ENCODE assay signal across 17 mouse cellular contexts in the genomic region with DNA sequence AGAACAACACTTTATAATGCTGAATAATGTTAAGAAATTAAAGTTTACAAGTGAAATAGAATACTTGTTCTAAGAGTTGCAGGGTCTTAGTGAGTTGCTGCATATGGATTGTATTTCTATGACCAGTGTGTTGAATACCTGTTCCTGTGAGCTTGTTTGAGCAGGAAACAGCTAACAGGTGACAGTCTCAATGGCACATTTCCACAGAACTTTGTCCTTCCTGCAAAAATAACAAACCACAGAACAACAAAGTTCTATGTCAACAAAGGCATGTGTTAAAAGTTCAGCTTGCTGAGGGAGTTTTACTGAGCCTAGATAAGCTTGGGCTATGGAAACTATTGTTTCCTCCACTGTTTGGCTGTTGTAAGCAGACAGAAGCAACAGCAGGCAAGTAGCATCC.
"Had no signal": no experiment of that assay in that cellular context is flagged by ENCODE, and none has a peak within 500 bp of the region (broad histone marks: within the 10 kb centered on the region; RNA-seq: fewer than 3 reads in every experiment).

No protein-coding gene starts in this region.

- H3K4me3 ChIP-seq: limb, embryonic 10.5 days; limb, embryonic 13.5 days; liver, embryonic 13.5 days; midbrain, embryonic 13.5 days; myocyte; neural tube, embryonic 13.5 days had no signal

- H3K27me3 ChIP-seq: limb, embryonic 13.5 days; liver, embryonic 13.5 days; neural tube, embryonic 13.5 days had no signal

- H3K9me3 ChIP-seq: limb, embryonic 10.5 days; limb, embryonic 13.5 days; liver, embryonic 13.5 days; midbrain, embryonic 13.5 days; neural tube, embryonic 13.5 days had no signal

- H3K4me2 ChIP-seq: limb, embryonic 13.5 days; liver, embryonic 13.5 days; lung, embryonic 14.5 days; midbrain, embryonic 13.5 days; neural tube, embryonic 13.5 days had no signal

- H3K4me1 ChIP-seq: limb, embryonic 10.5 days; limb, embryonic 13.5 days; liver, embryonic 13.5 days; midbrain, embryonic 13.5 days had no signal

- H3K9ac ChIP-seq: limb, embryonic 13.5 days; liver, embryonic 13.5 days; lung, embryonic 14.5 days; midbrain, embryonic 13.5 days; neural tube, embryonic 13.5 days had no signal

- H3K36me3 ChIP-seq: limb, embryonic 10.5 days; limb, embryonic 13.5 days; liver, embryonic 13.5 days; midbrain, embryonic 13.5 days; neural tube, embryonic 13.5 days had no signal

- ATAC-seq: intestine, postnatal 0 days; lung, postnatal 0 days; midbrain, embryonic 13.5 days had no signal

- DNase-seq: kidney, postnatal 4 days; layer of hippocampus, adult 9-11 months; layer of hippocampus, postnatal 36 days; liver; liver, embryonic 13.5 days; lung, embryonic 14.5 days; right cerebral cortex, postnatal 25 days; thymus, adult 18-20 months; thymus, postnatal 36 days had no signal

- H3K27ac ChIP-seq: limb, embryonic 10.5 days; limb, embryonic 13.5 days; liver, embryonic 13.5 days; macrophage; midbrain, embryonic 13.5 days; neural tube, embryonic 13.5 days had no signal
